Mouse (Mus musculus): Measurements from ENCODE around the gene Tmem266. TPM values are rescaled to one million over a fixed set of nuclear protein-coding genes. Genes with fewer than 3 reads are reported as not detected.

The Tmem266 gene
- polyA plus RNA-seq, 1 experiment, result 0.23 TPM

GRCm38 (mm10) chr9:55296221-55296620, 30.5 kb upstream of the Tmem266 start:
- H3K4me3 ChIP-seq (ENCODE audit: insufficient read depth, low read depth, low read length), result no peak overlapping the region
- H3K27me3 ChIP-seq (replicated peaks; ENCODE audit: control insufficient read depth, insufficient read depth, low read length), result no peaks in the 10 kb centered on the region
- peak; percentile 9 for DNase-seq
- no peaks in the 10 kb centered on the region for H3K4me1 ChIP-seq (ENCODE audit: control insufficient read depth, insufficient read depth, low read length)
- TF ChIP-seq POLR2A (IDR thresholded peaks at IDR 0.05; ENCODE audit: low read depth, low read length) (no peak), CTCF (conservative IDR thresholded peaks at IDR 0.05; ENCODE audit: insufficient read depth, insufficient read length, low read depth, low read length) (no peak)
- H3K36me3 ChIP-seq (ENCODE audit: control insufficient read depth, insufficient read depth, low read length), result no peaks in the 10 kb centered on the region
- H3K27ac ChIP-seq (ENCODE audit: insufficient read depth, low read depth, low read length), result no peak overlapping the region
- 19% methylated on average over 2 of the region's 2 CpGs for WGBS

GRCm38 (mm10) chr9:55307066-55307465, 19.6 kb upstream of the Tmem266 start:
- WGBS, result 48% methylated on average over 2 of the region's 2 CpGs
- TF ChIP-seq CTCF (conservative IDR thresholded peaks at IDR 0.05; ENCODE audit: insufficient read depth, insufficient read length, low read depth, low read length), result no peak
- no peaks in the 10 kb centered on the region for H3K4me1 ChIP-seq (ENCODE audit: control insufficient read depth, insufficient read depth, low read length)
- no peaks in the 10 kb centered on the region for H3K27me3 ChIP-seq (replicated peaks; ENCODE audit: control insufficient read depth, insufficient read depth, low read length)
- no peaks in the 10 kb centered on the region for H3K36me3 ChIP-seq (ENCODE audit: control insufficient read depth, insufficient read depth, low read length)
- DNase-seq, result peak; percentile 33
- H3K27ac ChIP-seq (ENCODE audit: insufficient read depth, low read depth, low read length), result no peak overlapping the region
- H3K4me3 ChIP-seq (ENCODE audit: insufficient read depth, low read depth, low read length), result no peak overlapping the region

GRCm38 (mm10) chr9:55307557-55307956, 19.2 kb upstream of the Tmem266 start:
- H3K4me3 ChIP-seq (ENCODE audit: insufficient read depth, low read depth, low read length), result no peak overlapping the region
- no peaks in the 10 kb centered on the region for H3K4me1 ChIP-seq (ENCODE audit: control insufficient read depth, insufficient read depth, low read length)
- H3K27me3 ChIP-seq (replicated peaks; ENCODE audit: control insufficient read depth, insufficient read depth, low read length), result no peaks in the 10 kb centered on the region
- H3K27ac ChIP-seq (ENCODE audit: insufficient read depth, low read depth, low read length), result no peak overlapping the region
- DNase-seq, result no peak
- WGBS, result 43% methylated on average over 5 of the region's 5 CpGs
- TF ChIP-seq POLR2A (IDR thresholded peaks at IDR 0.05; ENCODE audit: low read depth, low read length) (no peak), CTCF (conservative IDR thresholded peaks at IDR 0.05; ENCODE audit: insufficient read depth, insufficient read length, low read depth, low read length) (no peak)
- no peaks in the 10 kb centered on the region for H3K36me3 ChIP-seq (ENCODE audit: control insufficient read depth, insufficient read depth, low read length)

- WGBS, result 76% methylated on average over 5 of the region's 5 CpGs
- no peak for DNase-seq
- no peak overlapping the region for H3K27ac ChIP-seq (ENCODE audit: insufficient read depth, low read depth, low read length)
- TF ChIP-seq POLR2A (IDR thresholded peaks at IDR 0.05; ENCODE audit: low read depth, low read length) (no peak), CTCF (conservative IDR thresholded peaks at IDR 0.05; ENCODE audit: insufficient read depth, insufficient read length, low read depth, low read length) (no peak)
- no peaks in the 10 kb centered on the region for H3K27me3 ChIP-seq (replicated peaks; ENCODE audit: control insufficient read depth, insufficient read depth, low read length)
- H3K36me3 ChIP-seq (ENCODE audit: control insufficient read depth, insufficient read depth, low read length), result no peaks in the 10 kb centered on the region
- no peaks in the 10 kb centered on the region for H3K4me1 ChIP-seq (ENCODE audit: control insufficient read depth, insufficient read depth, low read length)
- H3K4me3 ChIP-seq (ENCODE audit: insufficient read depth, low read depth, low read length), result no peak overlapping the region
Observed at GRCm38 (mm10) chr9:55308455-55308854, 18.3 kb upstream of the Tmem266 start.

GRCm38 (mm10) chr9:55311560-55311959, 15.2 kb upstream of the Tmem266 start:
- DNase-seq, result peak; percentile 83
- H3K36me3 ChIP-seq (ENCODE audit: control insufficient read depth, insufficient read depth, low read length), result no peaks in the 10 kb centered on the region
- no peaks in the 10 kb centered on the region for H3K4me1 ChIP-seq (ENCODE audit: control insufficient read depth, insufficient read depth, low read length)
- H3K27me3 ChIP-seq (replicated peaks; ENCODE audit: control insufficient read depth, insufficient read depth, low read length), result no peaks in the 10 kb centered on the region
- TF ChIP-seq CTCF (conservative IDR thresholded peaks at IDR 0.05; ENCODE audit: insufficient read depth, insufficient read length, low read depth, low read length) (peak; percentile 87), POLR2A (IDR thresholded peaks at IDR 0.05; ENCODE audit: low read depth, low read length) (no peak)
- H3K27ac ChIP-seq (ENCODE audit: insufficient read depth, low read depth, low read length), result no peak overlapping the region
- no peak overlapping the region for H3K4me3 ChIP-seq (ENCODE audit: insufficient read depth, low read depth, low read length)
- 10% methylated on average over 5 of the region's 5 CpGs for WGBS

- no peaks in the 10 kb centered on the region for H3K4me1 ChIP-seq (ENCODE audit: control insufficient read depth, insufficient read depth, low read length)
- 65% methylated on average over 12 of the region's 12 CpGs for WGBS
- no peak for DNase-seq
- no peak overlapping the region for H3K27ac ChIP-seq (ENCODE audit: insufficient read depth, low read depth, low read length)
- no peak for TF ChIP-seq POLR2A (IDR thresholded peaks at IDR 0.05; ENCODE audit: low read depth, low read length)
- no peak for TF ChIP-seq CTCF (conservative IDR thresholded peaks at IDR 0.05; ENCODE audit: insufficient read depth, insufficient read length, low read depth, low read length)
- no peak overlapping the region for H3K4me3 ChIP-seq (ENCODE audit: insufficient read depth, low read depth, low read length)
- H3K27me3 ChIP-seq (replicated peaks; ENCODE audit: control insufficient read depth, insufficient read depth, low read length), result peaks cover 1% of the 10 kb centered on the region; the same call in 1 of the 2 replicates
- H3K36me3 ChIP-seq (ENCODE audit: control insufficient read depth, insufficient read depth, low read length), result no peaks in the 10 kb centered on the region
Observed at GRCm38 (mm10) chr9:55313619-55314261, 13.0 kb upstream of the Tmem266 start.

GRCm38 (mm10) chr9:55322641-55323040, 4.1 kb upstream of the Tmem266 start:
- DNase-seq, result no peak
- Histone ChIP-seq H3K27me3 (replicated peaks; ENCODE audit: control insufficient read depth, insufficient read depth, low read length) (peaks cover 2% of the 10 kb centered on the region), H3K27ac (ENCODE audit: insufficient read depth, low read depth, low read length) (no peak overlapping the region), H3K36me3 (ENCODE audit: control insufficient read depth, insufficient read depth, low read length) (no peaks in the 10 kb centered on the region), H3K4me3 (ENCODE audit: insufficient read depth, low read depth, low read length) (no peak overlapping the region), H3K4me1 (ENCODE audit: control insufficient read depth, insufficient read depth, low read length) (no peaks in the 10 kb centered on the region)
- 73% methylated on average over 1 of the region's 1 CpGs for WGBS
- TF ChIP-seq POLR2A (IDR thresholded peaks at IDR 0.05; ENCODE audit: low read depth, low read length) (no peak), CTCF (conservative IDR thresholded peaks at IDR 0.05; ENCODE audit: insufficient read depth, insufficient read length, low read depth, low read length) (no peak)

Data from kidney, adult 2 months (tissue).